Mouse (Mus musculus) liver, embryonic 14.5 days (tissue): Measurements from ENCODE around the gene Slc38a1. TPM values are rescaled to one million over a fixed set of nuclear protein-coding genes. Genes with fewer than 3 reads are reported as not detected.

Experiments
- ATAC-seq: fragments of 200-750 bp; cut with Nextera tagmentation; 2 replicates; pipeline ENCODE4 v1.8.0; 2017; ENCODE audit warnings: moderate number of reproducible peaks, mild to moderate bottlenecking, moderate library complexity; ENCODE audit not compliant: insufficient read depth
- DNase-seq, 3 experiments: peaks; one replicate each; pipeline ENCODE4 v3.0.0-alpha.2; 2012 to 2013; ENCODE audit warnings: low read depth in 3 of 3, low spot score in 3 of 3
- H3K27ac ChIP-seq: fragments of 300-500 bp; sonication (generic); 2 replicates; pipeline ENCODE4 v1.5.1; 2014; ENCODE audit warnings: moderate library complexity, mild to moderate bottlenecking, control low read depth, inconsistent platforms
- H3K27me3 ChIP-seq: fragments of 300-500 bp; sonication (generic); 2 replicates; pipeline ENCODE4 v1.6.1; 2014; ENCODE audit warnings: mild to moderate bottlenecking, low read length, moderate library complexity; ENCODE audit not compliant: control insufficient read depth, insufficient read depth
- H3K36me3 ChIP-seq: fragments of 300-500 bp; sonication (generic); replicated peaks from 2 replicates; pipeline ENCODE4 v1.6.1; 2014; ENCODE audit warnings: low read depth; ENCODE audit not compliant: control insufficient read depth, insufficient read depth
- H3K4me1 ChIP-seq, 2 experiments: fragments of 200-500 bp in 1 of 2; fragments of 300-500 bp in 1 of 2; sonication (generic) in 1 of 2; replicated peaks; 2 replicates each; pipeline ENCODE4 v1.6.1; 2012 to 2014; ENCODE audit warnings: antibody characterized with exemption in 1 of 2, inconsistent platforms in 1 of 2, low read length in 1 of 2; ENCODE audit not compliant: control insufficient read depth in 2 of 2, insufficient read depth in 2 of 2
- H3K4me2 ChIP-seq: fragments of 300-500 bp; sonication (generic); 2 replicates; pipeline ENCODE4 v1.6.1; 2014; ENCODE audit warnings: low read depth, mild to moderate bottlenecking, control low read depth, moderate library complexity
- H3K4me3 ChIP-seq, 2 experiments: fragments of 200-500 bp in 1 of 2; fragments of 300-500 bp in 1 of 2; sonication (generic) in 1 of 2; 2 replicates each; pipeline ENCODE4 v1.5.1; 2012 to 2014; ENCODE audit warnings: low read depth in 2 of 2, low read length in 2 of 2, mild to moderate bottlenecking in 2 of 2, control low read depth in 1 of 2, inconsistent platforms in 1 of 2, moderate library complexity in 1 of 2; ENCODE audit not compliant: insufficient read depth in 1 of 2
- H3K9ac ChIP-seq: fragments of 300-500 bp; sonication (generic); replicated peaks from 2 replicates; pipeline ENCODE4 v1.6.1; 2014; ENCODE audit warnings: mild to moderate bottlenecking, control low read depth, moderate library complexity
- H3K9me3 ChIP-seq: fragments of 300-500 bp; sonication (generic); 2 replicates; pipeline ENCODE4 v1.6.1; 2016; ENCODE audit warnings: low read length, mixed read lengths; ENCODE audit not compliant: control insufficient read depth
- CTCF ChIP-seq: IDR thresholded peaks from 2 replicates; pipeline ENCODE4 v1.5.1; 2016; ENCODE audit warnings: antibody characterized with exemption, low read depth, control low read depth
- EP300 ChIP-seq: IDR thresholded peaks from 2 replicates; pipeline ENCODE4 v1.6.1; 2016; ENCODE audit warnings: antibody characterized with exemption, low read depth
- WGBS: fragments of 180-500 bp; shearing (Covaris S2); extraction: QIAGEN DNeasy Blood & Tissue Kit; methylation state at CpG from one replicate; pipeline ENCODE4 v1.1.7; 2014; ENCODE audit not compliant: insufficient replicate concordance; 5-methylcytosine and 5-hydroxymethylcytosine counted together
- polyA plus RNA-seq, 2 experiments: library from polyadenylated mRNA; depleted of rRNA in 1 of 2; stranded (reverse) in 1 of 2; unstranded in 1 of 2; fragments of >200 nt; fragmentation: Nextera tagmentation in 1 of 2; extraction: Ambion mirVana in 1 of 2; gene quantifications; 2 replicates each; pipeline versions ENCODE4 v1.2.1 to v1.2.3; 2012 to 2014

The Slc38a1 gene
- polyA plus RNA-seq, 2 experiments = 9.3 to 15.5 TPM

DNA sequence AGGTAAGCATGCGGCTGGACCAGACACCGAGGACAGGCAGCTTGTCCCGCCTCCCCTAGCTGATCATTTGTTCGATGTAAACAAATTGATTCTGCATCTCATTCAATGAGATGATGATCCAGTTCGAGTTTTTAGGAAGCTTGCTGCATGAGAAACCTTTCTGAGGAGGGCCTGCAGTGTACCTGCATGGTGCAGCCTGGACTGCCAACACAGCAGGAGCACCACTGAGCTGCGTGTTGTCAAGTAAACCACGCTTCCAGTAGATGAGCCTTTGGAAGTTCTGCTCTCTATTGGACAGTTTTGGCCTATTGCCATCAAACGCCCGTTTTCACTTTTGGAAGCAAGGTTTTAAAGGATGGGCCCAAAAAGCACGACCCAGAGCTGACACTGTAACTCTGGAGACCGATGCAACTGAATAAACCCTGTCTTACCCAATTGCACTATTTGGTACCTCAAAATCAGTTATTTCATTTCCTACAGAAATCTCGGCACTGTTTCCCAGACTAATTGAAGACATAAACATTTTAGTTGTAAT lies 46.1 kb upstream of the Slc38a1 start:
- Histone ChIP-seq H3K4me2 (no peak overlapping the region), H3K9ac (no peak overlapping the region), H3K4me3 (no peak overlapping the region), H3K4me1 (peaks cover 0 to 5% of the 10 kb centered on the region in 2 experiments; a peak in 2 of 4 replicates), H3K36me3 (peaks cover 62% of the 10 kb centered on the region), H3K9me3 (no peaks in the 10 kb centered on the region), H3K27ac (no peak overlapping the region), H3K27me3 (no peaks in the 10 kb centered on the region)
- 88% methylated on average over 12 of the region's 12 CpGs for WGBS
- DNase-seq = no peak
- TF ChIP-seq EP300 (no peak), CTCF (no peak)
- no peak for ATAC-seq

DNA sequence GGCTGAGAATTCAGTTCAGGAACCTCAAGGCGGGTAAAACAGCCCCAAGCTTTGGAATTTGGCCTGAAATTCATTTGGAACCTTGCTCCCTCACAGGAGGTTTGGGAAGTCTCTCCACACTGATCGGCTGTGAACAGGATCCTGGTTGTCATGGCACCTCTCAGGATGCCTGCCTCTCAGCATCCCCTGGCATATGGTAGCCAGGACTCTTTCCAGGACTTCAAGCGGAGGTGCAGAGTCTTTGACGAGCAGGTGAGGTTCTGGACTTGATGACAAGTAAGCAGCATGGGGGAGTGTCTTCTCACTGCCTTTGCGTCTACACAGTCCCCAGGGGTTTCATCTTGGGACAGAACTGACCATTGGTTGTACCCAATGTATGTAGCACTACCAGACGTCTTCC lies 45.3 kb upstream of the Slc38a1 start:
- H3K36me3 ChIP-seq = peaks cover 53% of the 10 kb centered on the region
- no peak overlapping the region for H3K9ac ChIP-seq
- H3K27ac ChIP-seq = no peak overlapping the region
- no peak overlapping the region for H3K4me3 ChIP-seq
- no peaks in the 10 kb centered on the region for H3K9me3 ChIP-seq
- H3K27me3 ChIP-seq = no peaks in the 10 kb centered on the region
- no peak for DNase-seq
- no peak overlapping the region for H3K4me2 ChIP-seq
- TF ChIP-seq CTCF (no peak), EP300 (no peak)
- H3K4me1 ChIP-seq = peaks cover 0 to 5% of the 10 kb centered on the region in 2 experiments; a peak in 2 of 4 replicates
- WGBS = 82% methylated on average over 6 of the region's 6 CpGs
- ATAC-seq = no peak

DNA sequence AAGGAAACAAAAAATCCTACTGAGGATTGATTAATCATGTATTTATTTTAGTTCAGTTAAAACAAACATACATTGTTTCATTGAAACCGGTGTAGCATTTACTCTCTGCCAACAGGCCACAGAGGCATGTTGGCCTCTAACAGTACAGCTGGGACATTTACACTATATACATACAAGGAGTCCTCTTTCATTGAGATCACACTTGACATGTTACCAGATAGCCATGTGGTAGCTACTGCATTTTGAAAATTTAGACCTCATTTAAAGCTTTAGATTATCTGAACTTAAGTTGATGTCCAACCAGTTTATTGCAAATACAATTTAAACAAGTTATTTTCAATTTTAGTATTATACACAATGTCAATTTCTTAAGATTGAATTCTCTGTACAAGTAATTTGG lies 44.7 kb upstream of the Slc38a1 start:
- TF ChIP-seq CTCF = no peak
- no peak for TF ChIP-seq EP300
- no peak overlapping the region for H3K4me2 ChIP-seq
- no peak for DNase-seq
- no peak overlapping the region for H3K4me3 ChIP-seq
- H3K36me3 ChIP-seq = peaks cover 47% of the 10 kb centered on the region
- no peak for ATAC-seq
- no peak overlapping the region for H3K9ac ChIP-seq
- H3K27ac ChIP-seq = no peak overlapping the region
- H3K27me3 ChIP-seq = no peaks in the 10 kb centered on the region
- 66% methylated on average over 1 of the region's 1 CpGs for WGBS
- no peaks in the 10 kb centered on the region for H3K9me3 ChIP-seq
- peaks cover 0 to 5% of the 10 kb centered on the region in 2 experiments; a peak in 2 of 4 replicates for H3K4me1 ChIP-seq

DNA sequence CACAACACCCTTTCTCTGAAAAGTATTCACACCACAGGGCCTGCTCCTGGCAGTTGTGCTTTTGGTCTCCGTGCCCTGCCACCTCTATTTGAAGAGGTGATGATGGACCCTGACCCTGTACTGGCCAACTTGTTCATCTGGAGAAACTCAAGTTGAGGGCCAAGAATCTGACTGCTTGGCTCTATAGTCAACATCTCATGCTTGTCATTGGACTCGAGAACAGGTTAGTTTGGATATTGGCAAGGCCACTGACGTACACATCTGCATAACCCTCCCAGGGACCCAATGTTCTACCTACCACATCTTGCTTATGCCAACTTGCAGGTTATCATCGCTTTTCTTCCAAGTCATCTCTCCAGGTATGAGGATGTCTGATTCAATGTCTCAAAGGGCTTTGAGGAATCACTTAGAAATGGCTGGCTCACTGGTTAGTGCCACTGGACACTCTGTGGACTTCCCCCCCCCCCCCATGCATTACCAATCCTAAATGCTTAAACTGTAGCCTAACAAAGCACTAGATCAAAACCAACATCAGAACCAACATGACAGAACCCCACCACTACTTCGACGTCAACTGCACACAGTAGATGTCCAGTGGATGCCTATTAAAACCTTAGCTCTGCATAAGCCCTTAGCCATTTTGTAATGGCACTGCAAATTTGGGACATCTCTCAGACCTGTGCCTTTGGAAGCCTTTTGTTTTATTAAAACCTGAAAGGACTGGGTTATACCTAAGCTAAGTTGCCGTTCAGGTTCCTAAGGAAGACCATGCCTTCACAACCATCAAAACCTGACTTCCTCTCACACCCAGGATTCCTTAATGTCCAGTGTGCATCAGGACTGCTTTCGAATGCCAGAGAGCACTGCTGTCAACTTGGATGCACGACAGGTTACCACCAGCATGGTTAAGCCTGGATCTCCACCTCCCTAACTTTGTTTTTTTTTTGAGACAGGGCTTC lies 43.8 kb upstream of the Slc38a1 start:
- no peak for TF ChIP-seq EP300
- TF ChIP-seq CTCF = no peak
- Histone ChIP-seq H3K9me3 (no peaks in the 10 kb centered on the region), H3K4me2 (no peak overlapping the region), H3K27ac (no peak overlapping the region), H3K4me1 (peaks cover 0 to 5% of the 10 kb centered on the region in 2 experiments; a peak in 2 of 4 replicates), H3K9ac (no peak overlapping the region), H3K36me3 (peaks cover 38% of the 10 kb centered on the region), H3K4me3 (no peak overlapping the region), H3K27me3 (no peaks in the 10 kb centered on the region)
- ATAC-seq (no peak), DNase-seq (no peak)
- 70% methylated on average over 9 of the region's 9 CpGs for WGBS

GRCm38 (mm10) chr15:96685273-96685672 lies 42.6 kb upstream of the Slc38a1 start:
- H3K9me3 ChIP-seq = no peaks in the 10 kb centered on the region
- H3K27me3 ChIP-seq = no peaks in the 10 kb centered on the region
- H3K4me3 ChIP-seq = no peak overlapping the region
- H3K4me2 ChIP-seq = no peak overlapping the region
- WGBS = 53% methylated on average over 6 of the region's 6 CpGs
- H3K27ac ChIP-seq = no peak overlapping the region
- peaks cover 0 to 5% of the 10 kb centered on the region in 2 experiments; a peak in 2 of 4 replicates for H3K4me1 ChIP-seq
- peaks cover 26% of the 10 kb centered on the region for H3K36me3 ChIP-seq
- TF ChIP-seq CTCF = no peak
- TF ChIP-seq EP300 = no peak
- H3K9ac ChIP-seq = no peak overlapping the region
- ATAC-seq (no peak), DNase-seq (no peak)
